Mouse (Mus musculus) retina, postnatal 1 day (tissue): ENCODE measurements around the gene Afdn.
"Not testable (repeated sequence)": the region's sequence is repeated elsewhere in the genome, so short reads cannot be mapped to it uniquely, and the experiment has no call there.

Experiments used
- DNase-seq: peaks from one replicate; pipeline ENCODE4 v3.0.0-alpha.2; 2012

The Afdn gene

GRCm38 (mm10) chr17:13739981-13740380 is 20.4 kb upstream of the Afdn start:
- no peak for DNase-seq

DNA sequence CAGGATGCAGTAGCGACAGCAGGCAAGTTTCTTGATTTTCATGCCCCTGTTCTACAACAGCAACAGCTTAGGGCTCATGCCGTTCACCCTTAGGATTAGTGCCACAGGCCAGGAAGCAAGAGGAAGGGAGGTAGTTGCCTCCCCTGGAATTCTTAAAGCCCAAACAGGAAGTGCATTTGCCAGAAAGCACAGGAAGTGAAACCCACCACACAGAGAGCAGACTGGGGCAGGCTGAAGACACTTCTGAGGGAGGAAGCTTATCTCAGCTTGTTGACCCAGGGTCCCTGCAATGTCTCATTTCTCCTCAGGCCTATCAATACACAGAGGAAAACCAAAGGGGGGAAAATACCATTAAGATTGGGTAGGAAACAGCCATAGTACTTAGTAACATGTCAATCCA is 19.5 kb upstream of the Afdn start:
- DNase-seq = no peak

DNA sequence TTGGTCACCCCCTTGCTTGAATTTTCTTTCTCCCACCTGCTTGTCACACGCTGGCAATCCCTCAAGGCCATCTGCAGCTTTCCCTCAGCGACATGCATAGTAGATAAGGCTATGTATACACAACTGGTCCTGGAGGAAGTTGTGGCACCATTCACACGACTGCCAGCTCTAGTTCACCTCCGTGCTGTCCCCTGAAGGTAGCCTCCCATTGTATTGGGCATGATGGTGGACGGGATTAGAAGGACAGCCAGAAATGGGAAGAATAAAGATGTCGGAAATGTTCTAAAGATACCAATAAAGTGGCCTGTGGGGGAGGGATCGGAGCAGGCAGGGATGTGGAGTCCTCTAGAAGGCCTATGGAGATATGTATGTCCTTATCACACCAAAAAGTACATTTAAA is 18.7 kb upstream of the Afdn start:
- DNase-seq = no peak

DNA sequence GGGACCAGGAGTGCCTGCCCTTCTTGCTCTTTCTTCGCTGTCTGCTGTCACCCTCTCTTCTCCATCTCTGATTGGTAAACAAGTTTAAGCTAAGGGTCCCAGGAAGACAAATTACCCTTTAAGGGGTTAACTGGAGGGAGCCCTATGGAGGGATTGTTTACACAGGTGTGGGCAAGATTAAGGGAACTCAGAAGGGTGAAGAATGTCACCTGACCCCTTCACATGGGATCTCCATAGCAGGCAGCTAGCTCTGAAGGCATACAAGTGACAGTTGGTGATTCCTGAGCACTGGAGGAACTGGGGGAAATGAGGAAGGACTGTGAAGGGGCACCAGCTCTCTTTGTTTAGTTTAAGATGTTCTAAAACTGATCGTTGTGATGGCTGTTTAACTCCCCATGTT is 18.0 kb upstream of the Afdn start:
- no peak for DNase-seq

- no peak for DNase-seq
Measured at GRCm38 (mm10) chr17:13742941-13743708, 17.2 kb upstream of the Afdn start.

- no peak for DNase-seq
Measured at GRCm38 (mm10) chr17:13743709-13744079, 16.6 kb upstream of the Afdn start.

- DNase-seq = no peak
Measured at GRCm38 (mm10) chr17:13744219-13744618, 16.1 kb upstream of the Afdn start.

DNA sequence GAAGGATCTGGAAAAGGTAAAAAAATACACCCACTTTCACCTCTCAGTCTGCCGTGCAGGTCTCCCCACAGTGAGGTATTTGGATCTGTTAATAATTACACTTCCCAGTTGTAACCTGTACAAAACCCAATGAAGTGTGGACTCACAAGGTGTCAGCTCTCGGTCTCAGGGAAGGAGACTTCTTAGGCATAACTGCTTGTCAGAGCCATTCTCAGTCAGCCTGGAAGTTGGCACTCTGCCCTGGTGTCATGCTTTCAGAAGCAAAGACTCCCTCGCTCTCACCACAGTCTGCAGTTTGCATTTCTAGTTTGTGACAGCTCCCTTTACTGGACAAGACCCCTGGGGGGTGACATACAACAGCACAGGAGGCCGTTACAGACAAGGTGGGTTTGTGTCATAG is 15.5 kb upstream of the Afdn start:
- DNase-seq = peak; percentile 48

GRCm38 (mm10) chr17:13745373-13745772 is 15.0 kb upstream of the Afdn start:
- DNase-seq = peak; percentile 42

DNA sequence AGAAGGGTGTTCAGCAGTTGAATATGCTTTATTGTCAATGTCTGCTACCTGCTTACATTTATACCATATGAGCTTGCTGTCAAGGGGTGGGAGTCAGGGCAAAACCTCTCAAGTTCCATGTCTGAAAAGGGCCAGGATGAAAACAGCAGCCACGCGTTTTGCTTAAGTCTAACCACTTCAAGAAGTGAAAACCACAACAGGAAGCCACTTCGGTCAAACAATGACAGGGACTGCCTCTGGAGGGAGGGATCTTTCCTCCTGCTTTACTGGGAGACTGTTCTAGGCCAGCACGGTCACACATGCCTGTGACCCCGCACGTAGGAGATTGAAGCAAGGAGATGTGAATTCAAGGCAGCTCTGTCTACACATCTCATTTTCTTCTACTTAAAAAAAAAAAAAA is 14.0 kb upstream of the Afdn start:
- DNase-seq = no peak

- DNase-seq = no peak
Measured at GRCm38 (mm10) chr17:13747681-13748080, 12.7 kb upstream of the Afdn start.

- DNase-seq = no peak
Measured at GRCm38 (mm10) chr17:13749027-13749426, 11.3 kb upstream of the Afdn start.

DNA sequence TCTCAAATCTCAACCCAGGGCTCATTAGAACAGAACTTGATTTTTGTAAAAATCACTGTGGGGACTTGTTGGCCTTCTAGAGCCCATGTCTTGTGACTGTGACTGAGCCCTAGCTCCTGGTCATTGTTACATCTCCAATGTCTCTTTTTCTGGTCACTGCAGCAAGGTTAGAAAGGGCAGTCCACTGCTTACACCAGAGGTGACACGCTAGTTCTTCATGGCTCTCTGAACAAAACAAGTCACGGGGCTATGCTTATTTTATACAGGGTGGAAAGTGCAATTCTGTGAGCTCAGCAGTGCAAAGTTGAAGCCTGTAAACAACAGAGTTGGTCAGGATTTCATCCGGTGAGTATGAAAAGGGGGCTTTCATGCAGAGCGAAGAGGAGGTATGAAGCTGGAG is 6.4 kb upstream of the Afdn start:
- no peak for DNase-seq

DNA sequence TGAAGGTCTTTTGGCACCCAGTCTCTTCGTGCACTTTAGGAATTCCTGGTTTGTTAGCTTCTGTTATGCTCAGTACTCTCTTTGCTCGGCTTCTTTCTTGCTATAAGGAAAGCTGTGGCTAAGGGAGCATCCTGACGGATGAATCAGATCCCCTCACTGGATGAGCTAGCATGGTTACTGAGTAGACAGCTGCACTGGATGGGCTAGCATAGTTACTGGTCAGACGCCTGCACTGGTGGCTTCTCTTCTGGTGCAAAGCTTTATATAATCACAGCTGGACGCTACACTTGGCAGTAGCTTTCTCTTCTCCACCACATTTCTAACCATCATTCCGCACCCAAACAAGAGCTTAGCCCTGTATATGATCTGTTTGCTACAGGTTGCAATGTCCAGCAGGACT is 5.4 kb upstream of the Afdn start:
- no peak for DNase-seq

DNA sequence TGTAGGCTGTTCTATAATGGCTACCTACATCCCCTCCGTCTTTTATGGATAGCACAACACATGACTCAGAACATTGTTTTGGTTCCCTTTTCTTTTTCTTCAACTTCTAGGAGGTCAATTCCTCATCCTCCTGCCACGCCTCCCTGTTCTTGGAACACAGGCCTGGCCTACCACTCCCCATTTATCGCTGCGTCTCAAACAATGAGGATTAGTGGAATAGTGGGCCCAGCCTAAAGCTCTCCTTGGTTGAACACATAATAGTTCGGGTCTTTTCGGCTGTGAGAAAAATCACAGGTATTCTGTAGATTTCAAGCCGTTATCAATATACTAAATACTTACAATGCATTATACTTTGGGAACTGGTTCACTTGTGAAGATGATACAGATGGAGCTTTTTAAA is 1.8 kb upstream of the Afdn start:
- DNase-seq = no peak

DNA sequence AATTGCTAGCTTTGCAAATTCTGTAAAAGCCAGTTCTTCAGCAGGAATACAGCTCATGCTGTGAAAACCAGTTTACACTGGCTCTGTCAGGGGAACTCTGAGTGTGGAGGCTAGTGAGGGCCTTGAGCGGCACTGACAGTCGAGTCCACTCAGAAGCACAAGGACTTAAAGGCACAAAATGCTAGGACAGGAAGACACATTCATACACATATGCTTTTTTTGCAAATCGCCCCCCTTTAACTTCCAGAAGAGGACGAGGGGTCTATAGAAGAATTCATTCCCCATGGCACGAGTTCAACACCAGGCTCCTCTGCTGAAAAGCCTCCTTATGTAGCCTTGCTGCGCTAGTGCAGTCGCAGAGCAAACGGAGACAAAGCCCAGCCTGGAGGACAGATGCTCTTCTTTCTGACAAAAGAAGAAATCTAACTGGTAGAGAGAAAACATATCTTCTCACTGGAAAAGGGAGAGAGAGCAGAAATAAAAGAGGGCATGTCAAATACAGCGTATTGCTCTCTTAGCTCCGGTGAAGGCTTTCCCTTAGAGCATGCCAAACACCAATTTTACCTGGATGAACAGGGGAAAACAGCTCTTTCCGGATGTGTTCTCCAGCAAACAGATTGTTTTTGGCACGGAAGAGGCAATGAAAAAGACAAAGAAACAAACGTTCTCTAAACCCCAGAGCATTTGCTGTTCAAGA is 1.0 kb upstream of the Afdn start:
- peak; percentile 41 for DNase-seq

DNA sequence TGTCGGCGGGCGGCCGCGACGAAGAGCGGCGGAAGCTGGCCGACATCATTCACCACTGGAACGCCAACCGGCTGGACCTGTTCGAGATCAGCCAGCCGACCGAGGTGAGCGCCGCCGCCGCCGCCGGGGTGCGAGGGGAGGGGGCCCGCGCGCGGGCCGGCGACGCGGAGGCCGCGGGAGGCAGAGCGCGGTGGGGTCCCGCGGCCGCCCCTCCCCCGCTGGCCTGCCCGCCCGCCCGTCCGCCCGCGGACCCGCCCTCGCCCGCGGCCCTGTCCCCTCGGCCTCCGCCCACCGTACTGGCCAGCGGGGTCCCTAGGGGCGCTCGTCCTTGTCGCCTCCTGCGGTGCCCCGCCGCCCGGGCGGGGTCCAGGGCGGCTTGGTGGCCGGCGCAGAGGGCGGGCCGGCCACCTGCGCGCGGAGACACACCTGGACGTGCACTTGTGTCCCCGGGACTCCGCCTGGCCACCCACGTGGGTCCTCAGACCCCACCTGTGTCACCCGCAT is 388 bp downstream of the Afdn start:
- DNase-seq = peak; percentile 58

DNA sequence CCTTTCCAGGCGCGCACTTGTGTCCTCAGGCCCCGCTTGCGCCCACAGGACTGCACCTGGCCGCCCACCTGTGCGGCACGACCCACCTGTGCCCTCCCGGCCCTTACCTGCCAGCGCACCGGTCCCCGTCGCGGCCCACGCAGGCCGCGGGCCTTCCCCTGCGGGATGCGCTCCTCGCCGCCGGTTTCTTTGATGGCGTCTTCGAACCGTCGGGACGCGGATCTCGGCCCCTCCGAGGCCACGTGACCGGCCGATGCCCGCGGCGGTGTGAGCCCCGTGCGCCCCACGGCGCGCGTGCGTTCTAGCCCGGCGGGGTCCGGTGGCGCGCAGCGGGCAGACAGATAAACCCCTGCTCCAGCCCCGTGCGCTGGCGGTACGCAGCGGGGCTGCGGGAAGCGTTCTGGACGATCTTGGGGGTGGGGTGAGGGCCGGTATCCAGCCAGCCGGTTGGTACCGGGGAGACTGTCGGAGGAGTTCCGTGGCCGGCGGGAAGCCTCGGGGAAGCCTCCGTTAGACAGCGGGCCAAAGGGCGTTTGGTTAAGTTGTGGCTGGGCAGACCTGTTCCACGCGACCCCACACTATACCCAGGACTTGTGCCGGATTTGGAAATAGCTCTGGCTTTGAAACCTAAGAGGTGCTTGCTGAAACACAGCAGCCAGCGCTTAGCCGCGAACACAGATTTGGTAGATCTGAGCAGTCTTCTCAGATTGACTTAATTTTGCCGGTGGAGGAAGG is 1.0 kb downstream of the Afdn start, which contains the start of gene Tcte2:
Tcte2 (minus strand) TSS at position 647 of the 735 bp plus-strand sequence.
- DNase-seq = peak; percentile 73

GRCm38 (mm10) chr17:13763819-13764218 is 3.5 kb downstream of the Afdn start:
- no peak for DNase-seq

DNA sequence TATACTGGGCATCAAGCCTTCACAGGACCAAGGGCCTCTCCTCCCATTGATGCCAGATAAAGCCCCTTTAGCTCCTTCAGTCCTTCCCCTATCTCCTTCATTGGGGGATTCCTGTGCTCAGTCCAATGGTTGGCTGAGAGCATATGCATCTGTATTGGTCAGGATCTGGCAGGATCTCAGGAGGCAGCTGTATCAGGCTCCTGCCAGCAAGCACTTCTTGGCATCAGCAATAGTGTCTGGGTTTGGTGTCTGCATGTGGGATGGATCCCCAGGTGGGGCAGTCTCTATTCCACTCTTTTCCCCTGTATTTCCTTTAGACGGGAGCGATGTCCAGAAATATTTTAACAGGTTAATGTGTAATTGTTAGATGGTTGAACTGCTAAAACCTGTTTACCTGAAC is 4.6 kb downstream of the Afdn start:
- not testable (repeated sequence) for DNase-seq

DNA sequence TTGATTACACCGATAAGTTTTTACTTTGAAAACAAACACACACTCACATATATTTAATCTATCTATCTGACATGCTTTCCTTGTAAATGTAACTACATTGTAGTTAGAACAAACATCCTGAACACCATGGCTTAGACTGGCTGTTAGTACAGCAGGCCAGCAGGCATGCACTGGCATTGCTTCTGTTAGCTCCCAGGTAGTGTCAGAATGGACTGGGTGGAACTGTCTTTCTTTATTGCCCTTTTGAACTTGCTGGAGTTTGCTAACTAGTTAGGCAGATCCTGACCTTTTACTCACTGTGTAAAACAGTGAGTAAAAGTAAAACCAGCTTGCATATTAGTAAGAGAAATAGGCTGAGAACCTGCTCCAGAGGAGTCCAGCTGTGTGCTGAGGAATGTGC is 8.2 kb downstream of the Afdn start:
- no peak for DNase-seq

DNA sequence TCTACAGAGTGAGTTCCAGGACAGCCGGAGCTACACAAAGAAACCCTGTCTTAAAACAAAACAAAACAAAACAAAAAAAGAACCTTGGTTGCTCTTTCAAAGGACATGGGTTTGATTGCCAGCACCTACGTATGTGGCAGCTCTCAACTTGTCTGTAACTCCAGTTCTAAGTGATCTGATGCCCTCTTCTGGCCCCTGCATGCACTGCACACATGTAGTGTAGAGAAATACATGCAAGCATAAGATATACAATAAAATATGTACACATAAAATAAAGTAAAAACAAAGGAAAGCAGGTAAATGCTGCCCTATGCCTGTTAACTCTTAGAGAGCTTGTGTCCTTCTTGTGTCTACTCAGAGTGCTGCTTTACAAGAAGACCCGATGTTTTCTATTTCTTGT is 8.9 kb downstream of the Afdn start:
- DNase-seq = no peak

DNA sequence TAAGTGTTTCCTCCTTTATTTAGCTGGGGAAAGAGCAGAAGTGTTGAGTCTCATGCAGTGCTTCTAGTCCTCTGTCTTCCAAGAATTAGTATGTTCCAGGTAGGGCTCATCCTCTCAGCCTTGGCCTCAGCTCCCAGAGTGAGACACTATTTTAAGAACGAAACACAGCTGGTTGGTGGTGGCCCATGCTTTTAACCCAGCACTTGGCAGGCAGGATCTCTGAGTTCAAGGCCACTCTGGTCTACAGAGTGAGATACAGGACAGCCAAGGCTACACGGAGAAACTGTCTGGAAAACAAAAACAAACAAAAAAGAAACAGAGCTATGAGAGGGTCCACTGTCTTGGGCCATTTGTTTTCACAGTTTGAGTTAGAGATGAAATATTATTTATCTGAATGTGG is 17.3 kb downstream of the Afdn start:
- no peak for DNase-seq

DNA sequence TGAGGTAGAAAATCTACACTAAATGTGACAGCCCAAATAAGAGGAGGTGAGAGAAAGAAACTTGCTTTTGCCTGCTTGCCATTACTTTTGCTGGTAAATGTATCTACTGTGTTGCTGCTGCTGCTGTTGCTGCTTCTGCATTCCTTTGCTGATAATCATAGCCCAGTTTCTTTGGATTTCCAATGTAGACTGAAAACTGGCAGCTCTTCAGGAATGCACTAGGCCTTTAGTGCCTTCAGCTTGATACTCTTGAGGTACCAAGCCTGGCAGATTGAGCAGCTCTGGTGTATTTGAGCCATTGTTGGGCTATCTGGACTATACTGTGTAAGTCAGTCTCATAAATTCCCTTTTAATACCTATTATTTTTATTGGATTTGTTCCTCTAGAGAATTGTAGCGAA is 18.5 kb downstream of the Afdn start:
- no peak for DNase-seq
